31 mouse cellular contexts compared by ENCODE assay signal in genomic region chr4:102940738-102941137, GRCm38 (mm10). TPM values are rescaled to one million over a fixed set of nuclear protein-coding genes. Genes with fewer than 3 reads are reported as not detected.
DNase-seq lines count a peak whose midpoint lies in the region; ATAC-seq and TF ChIP-seq lines count a peak whose summit lies in the region.
"Had no signal": no experiment of that assay in that cellular context is flagged by ENCODE, and none has a peak within 500 bp of the region (broad histone marks: within the 10 kb centered on the region; RNA-seq: fewer than 3 reads in every experiment).

No protein-coding gene starts in this region.

- ATAC-seq in frontal cortex, adult (ENCODE audit: low TSS enrichment): peak; percentile 94
- ATAC-seq: forebrain, embryonic 15.5 days; hindbrain, embryonic 16.5 days; intestine, embryonic 15.5 days had no signal

- DNase-seq in frontal cortex, postnatal 10 days (ENCODE audit: low spot score in 2 of 2): no peak
- DNase-seq in left cerebral cortex, adult 2 months (ENCODE audit: extremely low spot score in 1 of 2, low spot score in 2 of 2): peak in 1 of 2 experiments; percentile 29
- no peak for DNase-seq in left cerebral cortex, postnatal 4 days
- DNase-seq in right cerebral cortex, adult 2 months (ENCODE audit: low spot score in 2 of 2): peak; percentile 30 to 52
- DNase-seq in right cerebral cortex, postnatal 10 days (ENCODE audit: low spot score in 2 of 2): no peak
- DNase-seq in telencephalon, adult 2 months (ENCODE audit: low read depth, low spot score): peak; percentile 28
- DNase-seq: adrenal gland, adult 2 months; adrenal gland, postnatal 14 days; B cell, adult 2 months; cerebellum, adult 11-12 months; cerebellum, adult 8-10 months; cerebellum, postnatal 10 days; cerebellum, postnatal 36 days; embryo, embryonic 11 days; gastrocnemius, adult 2 months; gastrocnemius, postnatal 14 days; heart, adult 18-20 months had no signal

- intact Hi-C loops in left cerebral cortex, adult 2 months (cut with DNase I): no loop called here
- intact Hi-C loops in left cerebral cortex, postnatal 4 days (cut with DNase I): no loop called here

- no peak overlapping the region for H3K4me3 ChIP-seq in left cerebral cortex, adult 2 months
- H3K4me3 ChIP-seq: embryonic facial prominence, embryonic 12.5 days; erythroblast, embryonic 14.5 days; forebrain, embryonic 12.5 days; forebrain, embryonic 15.5 days; gastrocnemius, adult 2 months; heart, embryonic 10.5 days; heart, embryonic 13.5 days; hindbrain, embryonic 10.5 days; hindbrain, embryonic 13.5 days; intestine, embryonic 15.5 days had no signal

- TF ChIP-seq CTCF in left cerebral cortex, adult 2 months (IDR thresholded peaks at IDR 0.05): no peak

- H3K27ac ChIP-seq in left cerebral cortex, adult 2 months: peak overlapping the region; percentile 71; the same call in 1 of the 2 replicates
- H3K27ac ChIP-seq: embryonic facial prominence, embryonic 12.5 days; forebrain, embryonic 12.5 days; forebrain, embryonic 15.5 days; gastrocnemius, adult 2 months; heart, embryonic 10.5 days; heart, embryonic 13.5 days; hindbrain, embryonic 10.5 days; hindbrain, embryonic 13.5 days; intestine, embryonic 15.5 days had no signal

RNA-seq across cellular contexts. Expression of gene Tctex1d1, which starts 37.7 kb away (rescaled TPM):
- under 1 TPM; 0.61 to 0.96 TPM for total RNA-seq in left cerebral cortex, adult 2 months (2021)
- total RNA-seq in left cerebral cortex, postnatal 4 days (2021): 1 to 10 TPM; 1.0 to 1.4 TPM
- total RNA-seq: adrenal gland, adult 2 months; adrenal gland, postnatal 14 days; adrenal gland, postnatal 4 days; CH12.LX; gastrocnemius, adult 2 months; gastrocnemius, postnatal 14 days; heart, adult 18-20 months; heart, postnatal 25 days had no signal

Comparison
In these comparisons a context has a peak if more than half of its experiments do, and no peak if none do; other contexts are left out.
1. DNase-seq: peak in right cerebral cortex, adult 2 months (2 of 2) and telencephalon, adult 2 months (single experiment); none in frontal cortex, postnatal 10 days (0 of 2), left cerebral cortex, postnatal 4 days (single experiment) and right cerebral cortex, postnatal 10 days (0 of 2).